Mouse (Mus musculus): ENCODE measurements around the gene Olfr77. TPM values are rescaled to one million over a fixed set of nuclear protein-coding genes. Genes with fewer than 3 reads are reported as not detected.

Gene Olfr77
- polyA plus RNA-seq (2016; fragmentation: Nextera tagmentation; extraction: Ambion mirVana), result 0.18 and 0.20 TPM in 2 replicates

DNA sequence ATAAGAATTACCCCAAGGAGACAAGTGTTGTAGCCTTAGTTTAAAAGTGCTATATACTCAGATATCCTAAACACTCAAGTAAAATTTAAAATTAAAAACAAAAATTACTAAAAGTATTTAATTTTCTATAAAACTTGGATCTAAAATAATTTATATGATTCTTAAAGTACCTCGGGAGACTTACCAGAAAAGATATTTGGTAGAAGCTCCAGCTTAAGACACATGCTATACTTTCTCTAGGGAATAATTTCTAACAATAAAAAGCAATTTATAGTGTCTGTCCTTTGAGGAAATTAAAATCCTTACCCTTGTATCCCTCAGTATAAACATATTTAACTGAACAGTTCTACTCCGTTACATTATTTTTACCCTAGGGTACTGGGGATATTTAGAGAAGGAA lies at the start of gene Olfr77:
Olfr77 (plus strand) TSS at position 301 of the 400 bp plus-strand sequence.
- no peaks in the 10 kb centered on the region for H3K4me1 ChIP-seq
- H3K9ac ChIP-seq, result no peak within 1 kb of the TSS
- WGBS (ENCODE audit: insufficient replicate concordance), result 69% methylated on average over 2 of the region's 2 CpGs
- no peak within 1 kb of the TSS for H3K4me2 ChIP-seq
- H3K27ac ChIP-seq, result no peak within 1 kb of the TSS
- no peaks in the 10 kb centered on the region for H3K9me3 ChIP-seq (replicated peaks)
- ATAC-seq, result no peak
- H3K36me3 ChIP-seq, result no peaks in the 10 kb centered on the region
- H3K4me3 ChIP-seq, result no peak within 1 kb of the TSS
- H3K27me3 ChIP-seq (replicated peaks), result no peaks in the 10 kb centered on the region

DNA sequence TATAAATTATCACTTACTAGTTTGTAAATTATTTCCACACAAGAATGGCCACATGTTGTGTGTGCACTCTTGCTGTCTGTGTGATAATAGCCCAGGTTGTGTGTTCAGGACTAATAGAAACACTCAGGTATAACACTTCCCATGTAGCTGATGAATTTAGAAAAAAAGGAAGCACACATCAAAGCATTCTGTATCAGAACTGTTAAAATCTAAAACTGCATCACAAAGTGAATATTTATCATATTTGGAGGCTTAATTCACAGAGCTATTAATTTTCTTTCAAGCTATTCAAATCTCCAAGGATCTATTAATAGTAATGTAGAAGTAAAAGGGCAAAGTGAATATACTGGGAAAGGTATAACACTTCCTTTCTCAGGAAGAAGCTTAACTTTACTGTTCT lies 28.8 kb upstream of the Olfr77 start, which contains the start of gene Olfr862:
Olfr862 (minus strand) TSS at position 101 of the 400 bp plus-strand sequence.
- H3K9ac ChIP-seq, result no peak within 1 kb of the TSS
- H3K4me1 ChIP-seq, result no peaks in the 10 kb centered on the region
- H3K4me2 ChIP-seq, result no peak within 1 kb of the TSS
- no peak for ATAC-seq
- no peaks in the 10 kb centered on the region for H3K36me3 ChIP-seq
- H3K9me3 ChIP-seq (replicated peaks), result no peaks in the 10 kb centered on the region
- no peaks in the 10 kb centered on the region for H3K27me3 ChIP-seq (replicated peaks)
- H3K4me3 ChIP-seq, result no peak within 1 kb of the TSS
- H3K27ac ChIP-seq, result no peak within 1 kb of the TSS

DNA sequence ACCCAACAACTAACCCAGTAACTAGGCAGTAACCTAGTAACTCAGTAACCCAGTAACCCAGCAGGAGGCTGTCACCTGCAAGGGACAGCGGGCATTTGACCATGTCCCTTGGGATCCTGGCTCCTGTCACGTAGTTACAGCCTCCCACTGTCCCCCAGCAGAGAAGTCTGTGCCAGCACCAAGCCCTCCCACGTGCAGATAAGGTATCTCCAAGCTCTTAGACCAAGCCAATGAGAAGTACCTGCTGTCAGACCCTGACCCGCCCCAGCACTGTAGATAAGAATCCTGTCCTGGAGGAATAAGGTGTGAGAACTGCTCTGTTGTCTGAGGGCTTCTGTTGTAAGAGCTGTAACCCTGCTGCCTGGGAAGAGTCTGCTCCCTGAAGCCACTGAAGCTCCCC lies 5.5 kb upstream of the Olfr77 start:
- Histone ChIP-seq H3K36me3 (no peaks in the 10 kb centered on the region), H3K27ac (no peak overlapping the region), H3K9ac (no peak overlapping the region), H3K9me3 (replicated peaks) (no peaks in the 10 kb centered on the region), H3K4me2 (no peak overlapping the region), H3K27me3 (replicated peaks) (no peaks in the 10 kb centered on the region), H3K4me1 (no peaks in the 10 kb centered on the region), H3K4me3 (no peak overlapping the region)
- ATAC-seq, result no peak
- WGBS (ENCODE audit: insufficient replicate concordance), result 41% methylated on average over 4 of the region's 4 CpGs

Other genes starting within 250 kb of the Olfr77 start
- gene Olfr857, start 207.4 kb upstream of the Olfr77 start, polyA plus RNA-seq (2016; fragmentation: Nextera tagmentation; extraction: Ambion mirVana), result not detected in 2 replicates
- gene Olfr58, start 136.6 kb upstream of the Olfr77 start, polyA plus RNA-seq (2016; fragmentation: Nextera tagmentation; extraction: Ambion mirVana), result not detected in 2 replicates
- gene Olfr859, start 112.0 kb upstream of the Olfr77 start, polyA plus RNA-seq (2016; fragmentation: Nextera tagmentation; extraction: Ambion mirVana), result not detected in 2 replicates
- not detected in 2 replicates for gene Olfr860, start 67.1 kb upstream of the Olfr77 start, polyA plus RNA-seq (2016; fragmentation: Nextera tagmentation; extraction: Ambion mirVana)
- not detected in 2 replicates for gene Olfr862, start 28.9 kb upstream of the Olfr77 start, polyA plus RNA-seq (2016; fragmentation: Nextera tagmentation; extraction: Ambion mirVana)
- not detected in 2 replicates for gene Olfr866, start 111.2 kb downstream of the Olfr77 start, polyA plus RNA-seq (2016; fragmentation: Nextera tagmentation; extraction: Ambion mirVana)
- gene Olfr867, start 140.7 kb downstream of the Olfr77 start, polyA plus RNA-seq (2016; fragmentation: Nextera tagmentation; extraction: Ambion mirVana), result not detected in 2 replicates
- gene Olfr868, start 181.8 kb downstream of the Olfr77 start, polyA plus RNA-seq (2016; fragmentation: Nextera tagmentation; extraction: Ambion mirVana), result not detected in 2 replicates
- not detected in 2 replicates for gene Olfr869, start 212.1 kb downstream of the Olfr77 start, polyA plus RNA-seq (2016; fragmentation: Nextera tagmentation; extraction: Ambion mirVana)